Mouse (Mus musculus): ENCODE measurements at regions not wholly inside any gene's neighbourhood (a gene's known extent, or its start where the extent isn't known, plus 50 kb on each side); places are given as distances from the start of the nearest gene placed in this dataset.

- no peak for TF ChIP-seq CTCF (IDR thresholded peaks at IDR 0.05; ENCODE audit: low read depth)
- TF ChIP-seq EP300 (IDR thresholded peaks at IDR 0.05; ENCODE audit: low read depth), result no peak
Observed at GRCm38 (mm10) chr1:125241717-125242116, 193.8 kb downstream of the Actr3 start.
